Comparison of ENCODE assay signal across 7 mouse cellular contexts in genomic region chr16:28238019-28238868, GRCm38 (mm10).
DNase-seq lines count a peak whose midpoint lies in the region; ATAC-seq and TF ChIP-seq lines count a peak whose summit lies in the region.

No protein-coding gene starts in this region.

- 39% methylated on average over 13 of the region's 13 CpGs for WGBS in lung, postnatal 0 days
- 50% methylated on average over 13 of the region's 13 CpGs for WGBS in lung, adult 2 months
- 54% methylated on average over 13 of the region's 13 CpGs for WGBS in forebrain, embryonic 10.5 days

- no peaks in the 10 kb centered on the region for H3K36me3 ChIP-seq in lung, postnatal 0 days (ENCODE audit: insufficient read depth, low read length)
- H3K36me3 ChIP-seq in forebrain, embryonic 10.5 days (replicated peaks): no peaks in the 10 kb centered on the region

- no peak overlapping the region for H3K27ac ChIP-seq in lung, postnatal 0 days (ENCODE audit: low read length)
- no peak overlapping the region for H3K27ac ChIP-seq in forebrain, embryonic 10.5 days

- no peak for TF ChIP-seq CTCF in lung, postnatal 0 days (IDR thresholded peaks at IDR 0.05)
- no peak for TF ChIP-seq CTCF in lung, adult 2 months (IDR thresholded peaks at IDR 0.05; ENCODE audit: insufficient read depth, low read length)

- TF ChIP-seq POLR2A in lung, adult 2 months (IDR thresholded peaks at IDR 0.05; ENCODE audit: borderline replicate concordance, extremely low read depth, low read depth, low read length): no peak

- H3K9ac ChIP-seq in lung, postnatal 0 days (replicated peaks; ENCODE audit: low read depth): no peak overlapping the region

- H3K27me3 ChIP-seq in lung, postnatal 0 days (replicated peaks; ENCODE audit: insufficient read depth, low read length): no peaks in the 10 kb centered on the region
- peaks cover 14% of the 10 kb centered on the region; the same call in 1 of the 2 replicates for H3K27me3 ChIP-seq in forebrain, embryonic 10.5 days (ENCODE audit: poor library complexity, severe bottlenecking)

- H3K4me3 ChIP-seq in lung, postnatal 0 days (ENCODE audit: low read depth, low read length): no peak overlapping the region
- H3K4me3 ChIP-seq in lung, adult 2 months (replicated peaks; ENCODE audit: extremely low read depth, low read depth, low read length): no peak overlapping the region
- no peak overlapping the region for H3K4me3 ChIP-seq in forebrain, embryonic 10.5 days

- no peak overlapping the region for H3K4me2 ChIP-seq in lung, postnatal 0 days (replicated peaks; ENCODE audit: low read depth, low read length)

- no peaks in the 10 kb centered on the region for H3K4me1 ChIP-seq in lung, postnatal 0 days (ENCODE audit: insufficient read depth, low read depth, low read length)
- H3K4me1 ChIP-seq in lung, adult 2 months (ENCODE audit: control insufficient read depth, insufficient read depth, low read length): no peaks in the 10 kb centered on the region
- H3K4me1 ChIP-seq in forebrain, embryonic 10.5 days: peaks cover 17% of the 10 kb centered on the region

- H3K9me3 ChIP-seq in lung, postnatal 0 days (ENCODE audit: low read length): no peaks in the 10 kb centered on the region
- H3K9me3 ChIP-seq in forebrain, embryonic 10.5 days: no peaks in the 10 kb centered on the region

- no peak for ATAC-seq in lung, postnatal 0 days

- no peak for TF ChIP-seq EP300 in lung, postnatal 0 days (IDR thresholded peaks at IDR 0.05)

- DNase-seq in lung, postnatal 0 days (ENCODE audit: low spot score): peak; percentile 43
- no peak for DNase-seq in lung, adult 2 months
- DNase-seq in forebrain, embryonic 10.5 days (ENCODE audit: extremely low spot score, low spot score): peak; percentile 16
- DNase-seq in kidney, postnatal 4 days: peak; percentile 26 to 48
- DNase-seq in lung, postnatal 4 days: peak; percentile 14 to 31
- DNase-seq in T-cell, adult 2 months (ENCODE audit: low spot score): no peak
- no peak for DNase-seq in MN1 (ENCODE audit: low spot score)

Comparison
In these comparisons a context has a peak if more than half of its experiments do, and no peak if none do; other contexts are left out.
1. DNase-seq: peak in lung, postnatal 0 days (single experiment), forebrain, embryonic 10.5 days (single experiment), kidney, postnatal 4 days (2 of 2) and lung, postnatal 4 days (2 of 2); none in lung, adult 2 months (single experiment), T-cell, adult 2 months (single experiment) and MN1 (single experiment).